Mouse (Mus musculus) B cell, adult 67 days (primary cell): ENCODE results near the gene Aldh3a2. TPM values are rescaled to one million over a fixed set of nuclear protein-coding genes. Genes with fewer than 3 reads are reported as not detected.

Source experiments
- total RNA-seq, 2 experiments: library from RNA; stranded (reverse); gene quantifications; 4 replicates each; pipeline ENCODE4 v1.2.4; 2023

Gene Aldh3a2
- total RNA-seq, result 10 to 100 TPM; 51.9 to 54.9 TPM

DNA sequence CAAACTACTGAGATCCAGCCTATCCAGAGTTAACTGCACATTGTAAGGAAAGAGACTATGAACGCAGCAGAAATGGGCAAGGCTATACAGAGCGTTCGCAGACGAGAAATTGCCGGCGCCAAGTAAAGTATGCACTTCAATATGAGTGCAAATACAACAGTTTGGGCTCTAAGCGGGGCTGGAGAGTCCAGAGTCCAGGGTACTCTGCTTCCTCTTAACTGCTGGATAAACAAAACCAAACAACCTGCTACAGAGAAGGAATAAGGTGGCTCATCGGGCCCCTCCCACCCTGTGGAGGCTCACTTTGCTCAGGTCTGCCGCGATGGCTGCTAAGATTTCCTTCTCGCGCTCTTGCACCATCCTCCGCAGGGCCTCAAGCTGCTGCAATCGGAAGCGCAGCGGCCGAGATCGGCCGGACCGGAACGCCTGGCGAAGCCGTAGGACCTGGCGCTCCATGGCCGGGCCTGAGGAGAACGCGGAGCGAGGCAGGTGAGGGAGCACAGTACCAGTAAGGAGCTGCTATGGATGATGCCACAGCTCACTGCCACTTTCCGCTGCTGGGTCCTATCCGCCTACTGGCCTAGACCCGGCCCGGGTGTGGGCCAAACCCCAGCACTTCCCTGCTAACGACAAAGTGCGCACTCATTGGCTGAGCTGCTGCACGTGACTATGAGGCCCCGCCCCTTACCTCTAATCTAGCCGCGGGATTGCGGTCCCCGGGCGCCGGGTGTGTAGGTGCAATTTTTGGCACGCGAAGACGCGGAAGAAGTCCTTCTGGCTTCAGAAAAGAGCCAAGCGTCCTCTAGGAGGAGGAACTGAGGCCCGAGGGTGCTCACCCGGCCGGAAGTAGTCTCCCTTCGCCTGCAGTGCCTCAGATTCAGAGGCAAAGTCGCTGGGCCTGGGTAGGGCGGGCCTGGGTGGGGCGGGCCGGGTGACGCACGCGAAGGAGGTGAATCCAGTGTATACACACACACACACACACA is at the start of gene Aldh3a2:
Gene Aldh3a2 (minus strand): TSS at position 914 of the 983 bp plus-strand sequence.

DNA sequence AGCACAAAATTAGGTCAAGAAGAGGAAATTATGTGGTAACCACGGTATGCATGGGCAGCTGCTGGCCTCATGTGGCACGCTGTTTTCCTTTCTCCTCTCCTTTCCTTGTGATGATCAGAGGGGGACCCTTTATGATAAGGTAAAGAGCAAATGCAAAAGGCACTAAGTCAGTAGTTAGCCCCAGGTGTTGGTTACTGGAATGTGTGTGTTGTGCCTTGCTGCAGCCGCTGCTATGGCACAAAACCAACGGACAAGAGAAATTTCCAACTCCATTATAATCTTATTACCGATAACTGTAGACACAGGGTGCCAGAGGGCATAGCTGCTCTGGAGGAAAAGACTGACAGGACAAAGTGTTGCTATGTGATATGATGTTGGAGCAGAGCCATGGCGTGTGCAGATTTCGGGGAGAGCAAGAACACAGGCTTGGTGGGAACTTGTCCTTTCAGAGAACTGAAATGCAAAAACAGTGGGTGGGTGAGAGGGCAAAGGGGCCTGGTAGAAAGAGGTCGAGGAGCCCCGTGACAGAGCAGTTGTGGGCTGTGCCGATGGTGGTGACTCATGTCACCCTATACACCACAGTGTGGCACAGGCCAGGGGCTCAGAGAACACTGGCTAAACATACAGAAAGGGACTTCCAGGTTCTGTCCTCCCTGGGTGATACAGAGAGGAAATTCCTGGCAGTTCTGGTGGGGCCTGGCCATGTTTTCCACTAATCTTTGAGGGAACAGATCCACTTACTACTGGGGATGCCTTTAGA is 59.6 kb downstream of the Aldh3a2 start, which contains the start of gene Aldh3a1:
Gene Aldh3a1 (plus strand): TSS at position 51 of the 760 bp plus-strand sequence.

DNA sequence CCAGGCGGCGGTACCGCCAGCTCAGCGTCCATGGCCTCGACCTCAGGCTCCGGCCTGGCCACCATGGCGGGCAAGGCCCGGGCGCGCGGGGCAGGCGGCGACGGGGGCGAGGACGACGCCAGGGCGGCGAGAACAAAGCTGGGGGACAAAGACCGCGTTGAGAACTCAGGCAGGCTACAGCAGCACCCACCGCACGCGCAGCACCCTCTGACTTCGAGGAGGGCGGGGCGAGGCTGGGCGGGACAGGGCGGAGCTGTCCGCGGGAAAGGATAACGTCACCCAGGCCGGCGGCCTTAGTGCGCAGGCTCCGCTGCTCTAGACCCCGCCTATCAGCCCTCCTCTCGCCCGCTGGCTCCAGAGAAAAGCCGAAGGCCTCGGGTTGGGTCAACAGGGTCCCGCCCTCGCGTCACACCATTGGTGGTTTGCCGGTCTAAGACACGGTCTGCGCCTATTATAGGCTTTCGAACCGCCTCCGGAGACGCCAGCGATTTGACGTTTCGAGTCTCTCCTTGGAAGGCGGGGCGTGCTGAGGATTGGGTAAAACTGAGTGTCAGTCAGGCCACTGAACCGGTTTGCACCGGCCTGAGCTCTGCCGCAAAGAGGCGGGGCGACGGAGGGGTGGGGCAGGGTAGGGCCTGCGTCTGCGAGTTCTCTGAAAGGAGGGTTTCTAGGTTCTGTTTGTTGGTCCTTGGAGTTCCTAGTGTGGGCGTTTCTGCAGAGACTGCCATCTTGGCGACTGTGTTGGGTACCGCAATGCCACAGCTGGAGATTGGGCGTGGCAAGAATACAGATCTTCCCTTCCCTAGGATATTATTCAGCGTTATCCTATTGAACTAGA is 92.2 kb downstream of the Aldh3a2 start, which contains the start of gene Usp22:
Gene Usp22 (minus strand): TSS at position 235 of the 838 bp plus-strand sequence.

Other genes starting within 250 kb of the Aldh3a2 start
- not detected for gene Kcnj12, start 244.9 kb downstream of the Aldh3a2 start, total RNA-seq
- 100 to 1,000 TPM; 158 to 204 TPM for gene Tnfrsf13b, start 140.7 kb downstream of the Aldh3a2 start, total RNA-seq
- 10 to 100 TPM; 64.0 to 69.1 TPM for gene Usp22, start 92.4 kb downstream of the Aldh3a2 start, total RNA-seq
- not detected for gene Aldh3a1, start 59.9 kb downstream of the Aldh3a2 start, total RNA-seq
- gene Slc47a2, start 75.4 kb upstream of the Aldh3a2 start, total RNA-seq, result not detected
- not detected for gene Slc47a1, start 110.9 kb upstream of the Aldh3a2 start, total RNA-seq
- gene Rnf112, start 186.7 kb upstream of the Aldh3a2 start, total RNA-seq, result not detected
- gene Mfap4, start 218.0 kb upstream of the Aldh3a2 start, total RNA-seq, result not detected
- 10 to 100 TPM; 24.2 to 27.4 TPM for gene Mapk7, start 226.9 kb upstream of the Aldh3a2 start, total RNA-seq
- 1 to 10 TPM in 1 of 2 experiments, not detected in 1; 2.1 TPM for gene B9d1, start 237.7 kb upstream of the Aldh3a2 start, total RNA-seq